8 mouse cellular contexts compared by ENCODE assay signal in the genomic region with DNA sequence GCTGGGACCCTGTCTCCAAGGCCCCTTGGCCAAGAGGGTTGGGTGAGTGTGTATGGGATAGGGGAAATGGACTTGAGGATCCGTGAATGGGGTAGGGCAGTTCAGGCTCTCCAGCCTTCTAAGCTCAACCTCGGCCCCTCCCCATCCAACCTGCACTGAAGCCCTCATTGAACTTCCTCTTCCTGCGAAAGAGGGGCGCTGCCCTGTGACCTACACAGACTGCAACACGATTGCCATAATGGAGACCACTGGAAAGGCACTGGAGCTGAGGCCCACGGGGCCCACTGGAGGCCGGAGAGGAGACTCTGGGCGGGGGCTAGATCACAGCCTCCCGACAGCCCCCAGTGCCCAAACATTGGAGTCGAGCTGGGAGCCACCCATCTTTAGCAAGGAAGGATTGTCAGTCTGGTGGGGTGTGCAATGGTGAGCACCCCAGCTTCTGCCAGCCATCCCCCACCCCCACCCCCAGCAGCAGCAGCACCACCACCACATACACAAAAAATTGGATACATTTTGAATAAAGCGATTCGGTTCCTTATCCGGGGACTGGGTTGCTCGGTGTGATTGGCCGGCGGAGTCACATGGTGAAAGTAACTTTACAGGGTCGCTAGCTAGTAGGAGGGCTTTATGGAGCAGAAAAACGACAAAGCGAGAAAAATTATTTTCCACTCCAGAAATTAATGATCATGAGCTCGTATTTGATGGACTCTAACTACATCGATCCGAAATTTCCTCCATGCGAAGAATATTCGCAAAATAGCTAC. TPM values are rescaled to one million over a fixed set of nuclear protein-coding genes. Genes with fewer than 3 reads are reported as not detected.
A peak's percentile ranks its signal among the peaks of the same experiment; 100 is the strongest.
DNase-seq lines count a peak whose midpoint lies in the region; ATAC-seq lines count a peak whose summit lies in the region.

No protein-coding gene starts in this region.

- no peak overlapping the region for H3K4me2 ChIP-seq in forebrain, embryonic 13.5 days
- H3K4me2 ChIP-seq in limb, embryonic 12.5 days = peak overlapping the region; percentile 58

- H3K27me3 ChIP-seq in forebrain, embryonic 10.5 days (ENCODE audit: poor library complexity, severe bottlenecking) = peaks cover 100% of the 10 kb centered on the region
- peaks cover 100% of the 10 kb centered on the region for H3K27me3 ChIP-seq in forebrain, embryonic 13.5 days
- H3K27me3 ChIP-seq in limb, embryonic 12.5 days = peaks cover 92% of the 10 kb centered on the region

- DNase-seq in forebrain, embryonic 10.5 days (ENCODE audit: extremely low spot score, low spot score) = peak; percentile 22
- peak; percentile 54 for DNase-seq in ovary, postnatal 36 days (ENCODE audit: low spot score)
- DNase-seq in ovary, adult 18-20 months (ENCODE audit: low spot score) = no peak
- no peak for DNase-seq in cerebellum, postnatal 14 days
- no peak for DNase-seq in left cerebral cortex, postnatal 10 days (ENCODE audit: extremely low spot score in 1 of 2, low spot score in 2 of 2)
- DNase-seq in gastrocnemius, adult 8-10 months (ENCODE audit: low spot score in 2 of 2) = no peak

- no peak overlapping the region for H3K9ac ChIP-seq in forebrain, embryonic 13.5 days
- H3K9ac ChIP-seq in limb, embryonic 12.5 days (replicated peaks) = no peak overlapping the region; the same call in 1 of the 2 replicates

- no peaks in the 10 kb centered on the region for H3K36me3 ChIP-seq in forebrain, embryonic 10.5 days (replicated peaks)
- H3K36me3 ChIP-seq in forebrain, embryonic 13.5 days (ENCODE audit: poor library complexity, severe bottlenecking) = no peaks in the 10 kb centered on the region
- H3K36me3 ChIP-seq in limb, embryonic 12.5 days = no peaks in the 10 kb centered on the region

- ATAC-seq in forebrain, embryonic 13.5 days = no peak
- 0 out of 2 replicates have a peak, but pooled peaks have one; percentile 32 for ATAC-seq in limb, embryonic 12.5 days (ENCODE audit: insufficient number of reproducible peaks, insufficient read depth, low FRiP score, low TSS enrichment, low read depth)

- WGBS in forebrain, embryonic 10.5 days = 1% methylated on average over 24 of the region's 24 CpGs
- WGBS in forebrain, embryonic 13.5 days = under 1% methylated on average over 24 of the region's 24 CpGs
- WGBS in limb, embryonic 12.5 days = 4% methylated on average over 24 of the region's 24 CpGs

- no peaks in the 10 kb centered on the region for H3K9me3 ChIP-seq in forebrain, embryonic 10.5 days
- H3K9me3 ChIP-seq in forebrain, embryonic 13.5 days (replicated peaks) = no peaks in the 10 kb centered on the region
- H3K9me3 ChIP-seq in limb, embryonic 12.5 days = no peaks in the 10 kb centered on the region

- peaks cover 11% of the 10 kb centered on the region for H3K4me1 ChIP-seq in forebrain, embryonic 10.5 days
- no peaks in the 10 kb centered on the region for H3K4me1 ChIP-seq in forebrain, embryonic 13.5 days
- H3K4me1 ChIP-seq in limb, embryonic 12.5 days (replicated peaks) = peaks cover 39% of the 10 kb centered on the region

- no peak overlapping the region for H3K27ac ChIP-seq in forebrain, embryonic 10.5 days
- H3K27ac ChIP-seq in forebrain, embryonic 13.5 days = no peak overlapping the region
- H3K27ac ChIP-seq in limb, embryonic 12.5 days = 0 out of 2 replicates have a peak overlapping the region, but pooled peaks have one; percentile 45

- intact Hi-C loops in left cerebral cortex, postnatal 10 days (cut with DNase I) = no loop called here

- H3K4me3 ChIP-seq in forebrain, embryonic 10.5 days = peak overlapping the region; percentile 28
- no peak overlapping the region; the same call in 1 of the 2 replicates for H3K4me3 ChIP-seq in forebrain, embryonic 13.5 days
- H3K4me3 ChIP-seq in limb, embryonic 12.5 days (replicated peaks) = peak overlapping the region; percentile 38

RNA-seq across cellular contexts. Expression of a gene that starts 15.5 kb away (rescaled TPM):
- polyA plus RNA-seq in forebrain, embryonic 10.5 days (2016; fragmentation: Nextera tagmentation; extraction: Ambion mirVana) = not detected in 2 replicates
- not detected in 2 replicates for polyA plus RNA-seq in forebrain, embryonic 13.5 days (2015; fragmentation: Nextera tagmentation; extraction: Ambion mirVana)
- polyA plus RNA-seq in limb, embryonic 12.5 days (2016; fragmentation: Nextera tagmentation; extraction: Ambion mirVana) = 3.8 and 6.7 TPM in 2 replicates
- total RNA-seq in left cerebral cortex, postnatal 10 days (2021) = not detected
- total RNA-seq in gastrocnemius, adult 8-10 months (2022) = 1 to 10 TPM; 4.6 to 5.6 (median 4.7) TPM

RNA-seq across cellular contexts. Expression of a gene that starts 36.2 kb away (rescaled TPM):
- polyA plus RNA-seq in forebrain, embryonic 10.5 days (2016; fragmentation: Nextera tagmentation; extraction: Ambion mirVana) = not detected in 2 replicates
- not detected in 2 replicates for polyA plus RNA-seq in forebrain, embryonic 13.5 days (2015; fragmentation: Nextera tagmentation; extraction: Ambion mirVana)
- 3.9 and 4.4 TPM in 2 replicates for polyA plus RNA-seq in limb, embryonic 12.5 days (2016; fragmentation: Nextera tagmentation; extraction: Ambion mirVana)
- not detected for total RNA-seq in left cerebral cortex, postnatal 10 days (2021)
- 1 to 10 TPM; 4.5 to 6.3 (median 5.2) TPM for total RNA-seq in gastrocnemius, adult 8-10 months (2022)

RNA-seq across cellular contexts. Expression of a gene that starts 43.8 kb away (rescaled TPM):
- polyA plus RNA-seq in forebrain, embryonic 10.5 days (2016; fragmentation: Nextera tagmentation; extraction: Ambion mirVana) = not detected in 2 replicates
- polyA plus RNA-seq in forebrain, embryonic 13.5 days (2015; fragmentation: Nextera tagmentation; extraction: Ambion mirVana) = not detected in 2 replicates
- polyA plus RNA-seq in limb, embryonic 12.5 days (2016; fragmentation: Nextera tagmentation; extraction: Ambion mirVana) = 3.9 and 4.0 TPM in 2 replicates
- not detected for total RNA-seq in left cerebral cortex, postnatal 10 days (2021)
- 1 to 10 TPM; 1.3 to 1.5 (median 1.4) TPM for total RNA-seq in gastrocnemius, adult 8-10 months (2022)

RNA-seq across cellular contexts. Expression of a gene that starts 58.0 kb away (rescaled TPM):
- polyA plus RNA-seq in forebrain, embryonic 10.5 days (2016; fragmentation: Nextera tagmentation; extraction: Ambion mirVana) = not detected in 2 replicates
- polyA plus RNA-seq in forebrain, embryonic 13.5 days (2015; fragmentation: Nextera tagmentation; extraction: Ambion mirVana) = not detected in 2 replicates
- polyA plus RNA-seq in limb, embryonic 12.5 days (2016; fragmentation: Nextera tagmentation; extraction: Ambion mirVana) = 3.6 TPM in 2 replicates
- total RNA-seq in left cerebral cortex, postnatal 10 days (2021) = not detected
- 1 to 10 TPM; 5.3 to 7.4 (median 6.0) TPM for total RNA-seq in gastrocnemius, adult 8-10 months (2022)

Comparison
In these comparisons a context has a peak if more than half of its experiments do, and no peak if none do; other contexts are left out.
1. DNase-seq: peak in forebrain, embryonic 10.5 days (single experiment) and ovary, postnatal 36 days (single experiment); none in ovary, adult 18-20 months (single experiment), cerebellum, postnatal 14 days (0 of 2), left cerebral cortex, postnatal 10 days (0 of 2) and gastrocnemius, adult 8-10 months (0 of 2).